Mouse (Mus musculus): ENCODE measurements around the gene Efhc1. TPM values are rescaled to one million over a fixed set of nuclear protein-coding genes. Genes with fewer than 3 reads are reported as not detected.

Gene Efhc1
- polyA plus RNA-seq, 1 experiment from 2014 or later = 3.6 TPM

DNA sequence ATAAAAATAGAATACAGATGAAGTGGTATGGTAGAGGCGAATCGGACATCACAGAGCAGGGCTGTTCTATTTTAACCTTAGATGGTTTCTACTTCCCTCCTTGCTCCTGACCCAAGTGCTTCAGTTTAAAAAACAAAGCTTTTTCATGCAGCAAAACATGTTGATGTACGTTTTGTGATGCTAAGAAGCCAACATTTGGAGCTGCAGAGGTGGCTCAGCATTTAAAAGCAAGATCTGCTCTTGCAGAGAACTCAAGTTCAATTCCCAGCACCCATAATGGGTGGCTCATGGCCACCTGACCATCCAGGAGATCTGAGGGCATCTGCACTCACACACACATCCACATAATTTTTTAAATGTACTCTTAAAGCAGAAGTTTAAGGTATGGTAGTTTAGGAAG lies 3.5 kb downstream of the Efhc1 start:
- WGBS = 84% methylated on average over 3 of the region's 3 CpGs
- no peaks in the 10 kb centered on the region for H3K27me3 ChIP-seq
- no peak for ATAC-seq (ENCODE audit: low FRiP score, low read depth)
- H3K27ac ChIP-seq (replicated peaks) = no peak overlapping the region
- H3K9ac ChIP-seq = no peak overlapping the region
- no peaks in the 10 kb centered on the region for H3K9me3 ChIP-seq
- no peaks in the 10 kb centered on the region for H3K36me3 ChIP-seq
- H3K4me1 ChIP-seq (replicated peaks) = peaks cover 12% of the 10 kb centered on the region
- no peak overlapping the region for H3K4me2 ChIP-seq
- no peak overlapping the region for H3K4me3 ChIP-seq

DNA sequence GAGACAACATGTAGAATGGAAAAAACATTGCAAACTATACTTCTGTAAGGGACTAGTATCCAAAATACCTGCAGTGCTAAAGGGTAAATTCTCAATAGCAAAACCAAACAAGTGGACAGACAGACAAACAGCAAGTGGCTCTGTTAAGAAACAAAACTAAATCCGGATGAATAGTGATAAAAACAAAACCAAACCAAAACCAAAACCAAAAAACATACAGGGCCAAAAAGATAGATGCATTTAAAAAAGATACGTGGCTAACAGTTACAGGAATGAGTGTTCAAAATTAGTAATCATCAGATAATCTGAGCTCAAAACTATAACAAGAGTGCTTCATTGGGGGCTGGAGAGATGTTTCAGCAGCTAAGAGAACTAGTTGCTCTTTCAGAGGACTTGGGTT lies 18.2 kb downstream of the Efhc1 start:
- no peak overlapping the region for H3K4me2 ChIP-seq
- H3K36me3 ChIP-seq = no peaks in the 10 kb centered on the region
- no peak overlapping the region for H3K27ac ChIP-seq (replicated peaks)
- H3K9ac ChIP-seq = no peak overlapping the region
- H3K27me3 ChIP-seq = no peaks in the 10 kb centered on the region
- no peaks in the 10 kb centered on the region for H3K9me3 ChIP-seq
- H3K4me3 ChIP-seq = no peak overlapping the region
- H3K4me1 ChIP-seq (replicated peaks) = no peaks in the 10 kb centered on the region
- WGBS = 91% methylated on average over 2 of the region's 2 CpGs
- ATAC-seq (ENCODE audit: low FRiP score, low read depth) = no peak

DNA sequence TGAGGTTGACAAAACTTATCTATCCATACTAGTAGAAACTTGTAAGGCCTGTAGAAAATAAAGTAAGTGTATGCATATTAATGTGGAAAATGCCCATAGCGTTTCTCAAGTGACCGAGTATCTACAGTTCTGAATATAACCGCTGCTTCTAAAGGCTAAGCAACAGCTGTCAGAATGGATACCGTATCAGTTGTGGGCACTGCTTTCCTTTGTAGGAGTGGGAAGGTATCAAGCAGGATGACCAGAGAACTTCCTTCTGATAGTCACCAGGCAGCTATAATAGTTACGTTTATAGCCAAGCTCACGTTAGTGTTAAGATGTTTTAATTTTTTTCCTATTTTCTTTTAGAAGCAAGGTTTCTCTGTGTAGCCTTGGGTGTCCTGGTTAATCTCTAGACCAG lies 22.0 kb downstream of the Efhc1 start:
- no peak for ATAC-seq (ENCODE audit: low FRiP score, low read depth)
- 96% methylated on average over 6 of the region's 6 CpGs for WGBS
- H3K27me3 ChIP-seq = no peaks in the 10 kb centered on the region
- no peak overlapping the region for H3K9ac ChIP-seq
- H3K4me3 ChIP-seq = no peak overlapping the region
- H3K9me3 ChIP-seq = no peaks in the 10 kb centered on the region
- H3K4me2 ChIP-seq = no peak overlapping the region
- no peak overlapping the region for H3K27ac ChIP-seq (replicated peaks)
- H3K4me1 ChIP-seq (replicated peaks) = no peaks in the 10 kb centered on the region
- no peaks in the 10 kb centered on the region for H3K36me3 ChIP-seq

DNA sequence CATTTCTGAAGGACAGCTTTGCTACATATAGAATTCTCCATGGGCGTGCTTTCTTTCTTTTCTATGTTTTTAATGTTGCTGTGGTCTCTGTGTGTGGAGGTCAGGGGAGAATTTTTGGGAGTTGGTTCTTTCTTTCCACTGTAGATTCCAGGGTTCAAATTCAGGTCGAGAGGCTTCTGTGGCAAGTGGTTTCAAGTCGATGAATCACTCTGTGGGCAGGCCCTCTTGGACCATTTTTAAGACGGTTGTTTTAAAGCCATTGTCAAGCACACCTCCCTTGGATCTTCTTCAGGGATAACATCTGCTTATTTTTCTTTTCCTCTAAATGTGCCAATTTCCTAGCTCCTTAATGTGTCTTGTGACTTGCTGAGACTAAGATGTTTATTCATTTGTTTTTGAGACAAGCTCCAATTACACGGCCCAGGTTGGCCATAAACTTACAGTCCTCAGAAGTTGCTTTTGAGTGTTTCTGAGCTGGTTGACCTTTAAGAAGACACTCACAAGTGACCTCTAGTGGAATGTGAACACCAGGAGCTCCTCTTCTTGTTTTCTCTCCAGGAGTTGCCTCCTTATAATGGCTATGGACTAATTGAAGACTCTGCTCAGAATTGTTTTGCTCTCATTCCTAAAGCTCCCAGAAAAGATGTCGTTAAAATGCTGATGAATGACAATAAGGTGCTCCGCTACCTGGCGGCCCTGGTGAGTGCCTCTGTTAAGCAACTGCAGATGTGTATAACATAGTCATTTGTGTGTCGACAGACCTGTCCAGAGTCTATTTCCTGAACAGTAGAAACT lies 23.1 kb downstream of the Efhc1 start:
- Histone ChIP-seq H3K9me3 (no peaks in the 10 kb centered on the region), H3K4me3 (no peak overlapping the region), H3K4me1 (replicated peaks) (no peaks in the 10 kb centered on the region), H3K27ac (replicated peaks) (no peak overlapping the region), H3K27me3 (no peaks in the 10 kb centered on the region), H3K9ac (no peak overlapping the region), H3K36me3 (no peaks in the 10 kb centered on the region), H3K4me2 (no peak overlapping the region)
- 81% methylated on average over 9 of the region's 9 CpGs for WGBS
- ATAC-seq (ENCODE audit: low FRiP score, low read depth) = no peak

DNA sequence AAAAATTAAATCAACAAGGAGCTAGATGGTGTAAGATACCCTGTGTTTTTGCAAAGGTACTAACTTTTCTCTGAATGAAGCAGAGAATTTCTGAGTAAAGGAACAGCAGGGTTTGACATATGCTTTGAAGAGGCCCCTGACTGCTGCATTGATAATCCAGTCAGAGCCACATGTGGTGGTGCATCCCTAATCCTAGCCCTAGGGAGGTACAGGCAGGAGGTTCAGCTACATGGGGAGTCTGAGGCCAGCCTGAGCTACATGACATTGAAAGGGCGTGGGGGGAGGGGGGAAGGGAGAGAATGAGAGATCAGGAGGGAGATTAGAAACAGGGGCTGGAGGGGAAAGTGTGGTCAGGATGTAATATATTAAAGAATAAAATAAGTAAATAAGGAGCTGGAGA lies 29.1 kb downstream of the Efhc1 start:
- ATAC-seq (ENCODE audit: low FRiP score, low read depth) = no peak
- Histone ChIP-seq H3K4me1 (replicated peaks) (no peaks in the 10 kb centered on the region), H3K4me2 (no peak overlapping the region), H3K9ac (no peak overlapping the region), H3K27me3 (no peaks in the 10 kb centered on the region), H3K27ac (replicated peaks) (no peak overlapping the region), H3K4me3 (no peak overlapping the region), H3K36me3 (no peaks in the 10 kb centered on the region), H3K9me3 (no peaks in the 10 kb centered on the region)
- WGBS = 54% methylated on average over 1 of the region's 1 CpGs

GRCm38 (mm10) chr1:20981764-20982163 lies 30.3 kb downstream of the Efhc1 start:
- Histone ChIP-seq H3K9me3 (no peaks in the 10 kb centered on the region), H3K27me3 (no peaks in the 10 kb centered on the region), H3K4me3 (no peak overlapping the region), H3K36me3 (no peaks in the 10 kb centered on the region), H3K9ac (no peak overlapping the region), H3K27ac (replicated peaks) (no peak overlapping the region), H3K4me1 (replicated peaks) (no peaks in the 10 kb centered on the region), H3K4me2 (no peak overlapping the region)
- no peak for ATAC-seq (ENCODE audit: low FRiP score, low read depth)
- WGBS = 89% methylated on average over 6 of the region's 6 CpGs

- no peak for ATAC-seq (ENCODE audit: low FRiP score, low read depth)
- Histone ChIP-seq H3K4me3 (no peak overlapping the region), H3K27ac (replicated peaks) (no peak overlapping the region), H3K4me2 (no peak overlapping the region), H3K9me3 (no peaks in the 10 kb centered on the region), H3K9ac (no peak overlapping the region), H3K4me1 (replicated peaks) (no peaks in the 10 kb centered on the region), H3K27me3 (no peaks in the 10 kb centered on the region), H3K36me3 (no peaks in the 10 kb centered on the region)
- 77% methylated on average over 2 of the region's 2 CpGs for WGBS
These were observed 32.7 kb downstream of the Efhc1 start for GRCm38 (mm10) chr1:20984103-20984502.

DNA sequence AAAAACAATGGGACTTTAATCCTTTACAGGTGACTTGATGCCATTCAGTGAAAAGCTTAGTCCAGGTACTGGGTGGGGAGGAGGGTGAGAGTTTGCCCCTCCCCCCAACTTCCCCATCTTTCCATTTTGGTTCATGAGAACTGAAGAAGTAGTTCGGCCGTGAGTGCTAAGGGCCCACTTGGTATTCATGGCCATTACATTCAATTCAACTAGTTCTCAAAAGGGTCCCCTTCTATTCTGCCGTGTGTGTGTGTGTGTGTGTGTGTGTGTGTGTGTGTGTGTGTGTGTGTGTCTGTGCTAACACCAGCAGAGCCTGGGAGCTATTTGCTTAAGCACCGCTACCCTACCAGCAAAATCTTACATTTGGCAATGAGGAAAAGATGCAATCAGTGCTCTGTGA lies 33.2 kb downstream of the Efhc1 start:
- H3K9me3 ChIP-seq = no peaks in the 10 kb centered on the region
- no peaks in the 10 kb centered on the region for H3K27me3 ChIP-seq
- 49% methylated on average over 4 of the region's 4 CpGs for WGBS
- no peak overlapping the region for H3K27ac ChIP-seq (replicated peaks)
- no peak overlapping the region for H3K4me3 ChIP-seq
- peak; percentile 69; the same call in 1 of the 2 replicates for ATAC-seq (ENCODE audit: low FRiP score, low read depth)
- no peaks in the 10 kb centered on the region for H3K4me1 ChIP-seq (replicated peaks)
- H3K36me3 ChIP-seq = no peaks in the 10 kb centered on the region
- H3K4me2 ChIP-seq = no peak overlapping the region
- H3K9ac ChIP-seq = no peak overlapping the region

- ATAC-seq (ENCODE audit: low FRiP score, low read depth) = 0 out of 2 replicates have a peak, but pooled peaks have one; percentile 27
- WGBS = 60% methylated on average over 10 of the region's 10 CpGs
These were observed 35.1 kb downstream of the Efhc1 start for GRCm38 (mm10) chr1:20986378-20987056.

GRCm38 (mm10) chr1:20989461-20990083 lies 38.1 kb downstream of the Efhc1 start:
- H3K36me3 ChIP-seq = no peaks in the 10 kb centered on the region

More at GRCm38 (mm10) chr1:20986378-20987056, 35.1 kb downstream of the Efhc1 start:
- H3K9ac ChIP-seq = no peak overlapping the region
- no peaks in the 10 kb centered on the region for H3K4me1 ChIP-seq (replicated peaks)
- H3K36me3 ChIP-seq = no peaks in the 10 kb centered on the region
- no peaks in the 10 kb centered on the region for H3K27me3 ChIP-seq
- no peak overlapping the region for H3K4me3 ChIP-seq
- H3K4me2 ChIP-seq = no peak overlapping the region
- no peak overlapping the region for H3K27ac ChIP-seq (replicated peaks)
- H3K9me3 ChIP-seq = no peaks in the 10 kb centered on the region

GRCm38 (mm10) chr1:20993690-20994089 lies 42.3 kb downstream of the Efhc1 start:
- no peak overlapping the region for H3K4me3 ChIP-seq
- no peaks in the 10 kb centered on the region for H3K4me1 ChIP-seq (replicated peaks)
- no peak overlapping the region for H3K4me2 ChIP-seq
- no peak overlapping the region for H3K27ac ChIP-seq (replicated peaks)
- ATAC-seq (ENCODE audit: low FRiP score, low read depth) = no peak
- no peaks in the 10 kb centered on the region for H3K9me3 ChIP-seq
- H3K9ac ChIP-seq = no peak overlapping the region
- WGBS = 93% methylated on average over 3 of the region's 3 CpGs
- H3K36me3 ChIP-seq = no peaks in the 10 kb centered on the region
- H3K27me3 ChIP-seq = no peaks in the 10 kb centered on the region

More at GRCm38 (mm10) chr1:20989461-20990083, 38.1 kb downstream of the Efhc1 start:
- Histone ChIP-seq H3K9me3 (no peaks in the 10 kb centered on the region), H3K27ac (replicated peaks) (no peak overlapping the region), H3K4me3 (no peak overlapping the region), H3K4me2 (no peak overlapping the region), H3K4me1 (replicated peaks) (no peaks in the 10 kb centered on the region), H3K27me3 (no peaks in the 10 kb centered on the region), H3K9ac (no peak overlapping the region)
- 88% methylated on average over 11 of the region's 11 CpGs for WGBS
- ATAC-seq (ENCODE audit: low FRiP score, low read depth) = no peak

DNA sequence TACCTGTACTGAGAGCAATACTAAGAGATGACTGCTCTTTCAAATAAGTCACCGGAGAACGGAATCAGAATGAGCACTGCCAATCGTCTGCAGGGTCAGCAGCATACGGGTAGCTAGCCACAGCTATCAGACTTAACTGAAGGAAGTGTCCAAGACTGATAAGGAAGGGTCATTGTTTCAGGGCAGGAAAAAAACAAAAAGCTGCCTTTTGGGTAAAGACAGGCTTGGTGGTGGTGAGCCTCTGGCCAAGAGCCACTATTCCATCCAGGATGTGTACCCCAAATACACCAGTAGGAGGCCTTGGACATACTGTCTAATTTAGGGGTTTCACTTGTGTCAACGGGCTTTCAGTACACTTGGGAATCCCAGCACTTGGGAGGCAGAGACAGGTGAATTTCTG lies 42.9 kb downstream of the Efhc1 start:
- no peaks in the 10 kb centered on the region for H3K27me3 ChIP-seq
- no peak for ATAC-seq (ENCODE audit: low FRiP score, low read depth)

More for the DNA sequence above, 42.9 kb downstream of the Efhc1 start:
- no peaks in the 10 kb centered on the region for H3K4me1 ChIP-seq (replicated peaks)
- H3K9ac ChIP-seq = no peak overlapping the region
- H3K4me3 ChIP-seq = no peak overlapping the region
- no peaks in the 10 kb centered on the region for H3K9me3 ChIP-seq
- H3K27ac ChIP-seq (replicated peaks) = no peak overlapping the region
- WGBS = 90% methylated on average over 5 of the region's 5 CpGs
- no peak overlapping the region for H3K4me2 ChIP-seq
- H3K36me3 ChIP-seq = no peaks in the 10 kb centered on the region
